Mouse (Mus musculus) right cerebral cortex, postnatal 10 days (tissue): ENCODE measurements at regions not wholly inside any gene's neighbourhood (a gene's known extent, or its start where the extent isn't known, plus 50 kb on each side); places are given as distances from the start of the nearest gene placed in this dataset.

Source experiments
- DNase-seq, 2 experiments: peaks; one replicate each; pipeline ENCODE4 v3.0.0; 2021; ENCODE audit warnings: low spot score in 2 of 2

- DNase-seq, result no peak
Observed at GRCm38 (mm10) chr17:75895436-75895835, 343.7 kb upstream of the Fam98a start.

GRCm38 (mm10) chr17:75894934-75895333, 343.2 kb upstream of the Fam98a start:
- no peak for DNase-seq

GRCm38 (mm10) chr17:75893559-75893958, 341.8 kb upstream of the Fam98a start:
- no peak for DNase-seq

- no peak for DNase-seq
Observed at GRCm38 (mm10) chr17:75892156-75892555, 340.4 kb upstream of the Fam98a start.

GRCm38 (mm10) chr17:75891564-75891963, 339.8 kb upstream of the Fam98a start:
- no peak for DNase-seq

GRCm38 (mm10) chr17:75877848-75878247, 326.1 kb upstream of the Fam98a start:
- no peak for DNase-seq

- DNase-seq, result no peak
Observed at GRCm38 (mm10) chr17:75876895-75877294, 325.1 kb upstream of the Fam98a start.

GRCm38 (mm10) chr17:75874535-75874934, 322.8 kb upstream of the Fam98a start:
- no peak for DNase-seq

GRCm38 (mm10) chr17:75870492-75870891, 318.7 kb upstream of the Fam98a start:
- DNase-seq, result peak; percentile 31 to 40

GRCm38 (mm10) chr17:75857015-75857414, 305.3 kb upstream of the Fam98a start:
- DNase-seq, result no peak

GRCm38 (mm10) chr17:75815997-75816626, 264.4 kb upstream of the Fam98a start:
- DNase-seq, result no peak

GRCm38 (mm10) chr17:75812163-75812562, 260.4 kb upstream of the Fam98a start:
- no peak for DNase-seq

- no peak for DNase-seq
Observed at GRCm38 (mm10) chr17:75808524-75809326, 257.0 kb upstream of the Fam98a start.

- DNase-seq, result no peak
Observed at GRCm38 (mm10) chr17:75808025-75808424, 256.3 kb upstream of the Fam98a start.

- DNase-seq, result no peak
Observed at GRCm38 (mm10) chr17:75804358-75804757, 252.6 kb upstream of the Fam98a start.

GRCm38 (mm10) chr17:75796380-75796779, 244.6 kb upstream of the Fam98a start:
- no peak for DNase-seq

GRCm38 (mm10) chr17:75795772-75796171, 244.0 kb upstream of the Fam98a start:
- no peak for DNase-seq

- peak in 1 of 2 experiments; percentile 27 for DNase-seq
Observed at GRCm38 (mm10) chr17:75779770-75780169, 228.0 kb upstream of the Fam98a start.

GRCm38 (mm10) chr17:75776611-75777010, 224.9 kb upstream of the Fam98a start:
- peak; percentile 42 to 53 for DNase-seq

- DNase-seq, result no peak
Observed at GRCm38 (mm10) chr17:75775518-75775917, 223.8 kb upstream of the Fam98a start.

- DNase-seq, result no peak
Observed at GRCm38 (mm10) chr17:75772861-75773260, 221.1 kb upstream of the Fam98a start.

GRCm38 (mm10) chr17:75768654-75769053, 216.9 kb upstream of the Fam98a start:
- DNase-seq, result no peak

GRCm38 (mm10) chr17:75763391-75763790, 211.6 kb upstream of the Fam98a start:
- no peak for DNase-seq
